Mouse (Mus musculus) heart, postnatal 10 days (tissue): ENCODE results near the gene A4galt. TPM values are rescaled to one million over a fixed set of nuclear protein-coding genes. Genes with fewer than 3 reads are reported as not detected.
A peak's percentile ranks its signal among the peaks of the same experiment; 100 is the strongest.

Experiments used
- DNase-seq, 2 experiments: peaks; one replicate each; pipeline ENCODE4 v3.0.0; 2021
- intact Hi-C: fragments of 180-260 bp; cut with DNase I; formaldehyde crosslinking; loops from one replicate; pipeline ENCODE4 v1.15.1; 2025
- total RNA-seq, 2 experiments: library from RNA; stranded (reverse); gene quantifications; 2 replicates each; pipeline ENCODE4 v1.2.3; 2021

The A4galt gene
- total RNA-seq, 2 experiments from 2014 or later = 5.3 to 7.5 TPM

GRCm38 (mm10) chr15:83227559-83227958, 24.0 kb downstream of the A4galt start:
- intact Hi-C loops = no loop called here
- DNase-seq = no peak

- intact Hi-C loops = no loop called here
- DNase-seq = peak in 1 of 2 experiments; percentile 18
These were observed 24.7 kb downstream of the A4galt start for GRCm38 (mm10) chr15:83226871-83227270.

- peak in 1 of 2 experiments; percentile 26 for DNase-seq
- intact Hi-C loops = no loop called here
These were observed 25.3 kb downstream of the A4galt start for GRCm38 (mm10) chr15:83226066-83226834.

GRCm38 (mm10) chr15:83224136-83224766, 27.3 kb downstream of the A4galt start:
- peak; percentile 72 to 73 for DNase-seq
- intact Hi-C loops = no loop called here

GRCm38 (mm10) chr15:83223208-83223962, 28.2 kb downstream of the A4galt start:
- peak; percentile 85 to 90 for DNase-seq
- intact Hi-C loops = no loop called here

- intact Hi-C loops = no loop called here
- DNase-seq = no peak
These were observed 29.9 kb downstream of the A4galt start for GRCm38 (mm10) chr15:83221721-83222120.

GRCm38 (mm10) chr15:83220368-83221013, 31.1 kb downstream of the A4galt start:
- intact Hi-C loops = no loop called here
- DNase-seq = no peak

GRCm38 (mm10) chr15:83215322-83216216, 36.0 kb downstream of the A4galt start:
- peak; percentile 68 to 69 for DNase-seq
- intact Hi-C loops = no loop called here

- intact Hi-C loops = loop anchor here (5.0 kb wide), 2 partner anchors 107 to 307 kb away; no protein-coding TSS in a partner anchor
- peak; percentile 76 to 84 for DNase-seq
These were observed 41.3 kb downstream of the A4galt start for GRCm38 (mm10) chr15:83210229-83210628.

- intact Hi-C loops = loop anchor here (5.0 kb wide), 5 partner anchors 37 to 397 kb away; partner anchors contain the start of gene Cyb5r3
- DNase-seq = no peak
These were observed 41.9 kb downstream of the A4galt start for GRCm38 (mm10) chr15:83209719-83210118.

GRCm38 (mm10) chr15:83209092-83209695, 42.4 kb downstream of the A4galt start:
- intact Hi-C loops = loop anchor here (5.0 kb wide), 3 partner anchors 37 to 397 kb away; partner anchors contain the start of gene Cyb5r3
- peak in 1 of 2 experiments; percentile 4 for DNase-seq

GRCm38 (mm10) chr15:83204731-83205451, 46.7 kb downstream of the A4galt start:
- intact Hi-C loops = loop anchor here (5.0 kb wide), 3 partner anchors 33 to 393 kb away; partner anchors contain the start of gene Cyb5r3
- DNase-seq = peak; percentile 73 to 84

GRCm38 (mm10) chr15:83202412-83202811, 49.2 kb downstream of the A4galt start:
- intact Hi-C loops = no loop called here
- no peak for DNase-seq

GRCm38 (mm10) chr15:83193413-83193812, 58.2 kb downstream of the A4galt start:
- intact Hi-C loops = no loop called here
- no peak for DNase-seq

GRCm38 (mm10) chr15:83182351-83182750, 69.2 kb downstream of the A4galt start:
- DNase-seq = no peak
- intact Hi-C loops = no loop called here

GRCm38 (mm10) chr15:83181800-83182330, 69.7 kb downstream of the A4galt start:
- intact Hi-C loops = no loop called here
- no peak for DNase-seq

- intact Hi-C loops = no loop called here
- DNase-seq = no peak
These were observed 71.6 kb downstream of the A4galt start for GRCm38 (mm10) chr15:83180004-83180403.
